Mouse (Mus musculus) forebrain, embryonic 12.5 days (tissue): ENCODE results near the gene Vmn1r188. TPM values are rescaled to one million over a fixed set of nuclear protein-coding genes. Genes with fewer than 3 reads are reported as not detected.
A peak's percentile ranks its signal among the peaks of the same experiment; 100 is the strongest.
"Not testable (repeated sequence)": the region's sequence is repeated elsewhere in the genome, so short reads cannot be mapped to it uniquely, and the experiment has no call there.

Experiments used
- ATAC-seq: fragments of 200-750 bp; cut with Nextera tagmentation; 2 replicates; pipeline ENCODE4 v1.8.0; 2017; ENCODE audit warnings: moderate TSS enrichment; ENCODE audit not compliant: low FRiP score
- H3K27ac ChIP-seq: fragments of 300-500 bp; sonication (generic); 2 replicates; pipeline ENCODE4 v1.5.1; 2016; ENCODE audit warnings: mild to moderate bottlenecking
- H3K27me3 ChIP-seq: fragments of 300-500 bp; sonication (generic); 2 replicates; pipeline ENCODE4 v1.6.1; 2016; ENCODE audit warnings: mild to moderate bottlenecking
- H3K36me3 ChIP-seq: fragments of 300-500 bp; sonication (generic); replicated peaks from 2 replicates; pipeline ENCODE4 v1.6.1; 2016; ENCODE audit warnings: mild to moderate bottlenecking
- H3K4me1 ChIP-seq: fragments of 300-500 bp; sonication (generic); 2 replicates; pipeline ENCODE4 v1.6.1; 2016
- H3K4me2 ChIP-seq: fragments of 300-500 bp; sonication (generic); 2 replicates; pipeline ENCODE4 v1.6.1; 2016; ENCODE audit warnings: mild to moderate bottlenecking, moderate library complexity
- H3K4me3 ChIP-seq: fragments of 300-500 bp; sonication (generic); replicated peaks from 2 replicates; pipeline ENCODE4 v1.5.1; 2016; ENCODE audit warnings: mild to moderate bottlenecking
- H3K9ac ChIP-seq: fragments of 300-500 bp; sonication (generic); 2 replicates; pipeline ENCODE4 v1.6.1; 2016; ENCODE audit warnings: mild to moderate bottlenecking
- H3K9me3 ChIP-seq: fragments of 300-500 bp; sonication (generic); 2 replicates; pipeline ENCODE4 v1.6.1; 2016
- WGBS: fragments of 180-500 bp; shearing (Covaris S2); methylation state at CpG from one replicate; pipeline ENCODE4 v1.1.7; 2016; 5-methylcytosine and 5-hydroxymethylcytosine counted together
- polyA plus RNA-seq: library from polyadenylated mRNA; unstranded; fragments of >200 nt; fragmentation: Nextera tagmentation; extraction: Ambion mirVana; gene quantifications from 2 replicates; pipeline ENCODE4 v1.2.1, GENCODE M21; 2016

The Vmn1r188 gene
- polyA plus RNA-seq: not detected in 2 replicates

GRCm38 (mm10) chr13:22084140-22084539, at the start of gene Vmn1r188:
Gene Vmn1r188, plus strand, starts transcription at chr13:22084440.
- 83% methylated on average over 1 of the region's 1 CpGs for WGBS

GRCm38 (mm10) chr13:22034443-22035266, 49.6 kb upstream of the Vmn1r188 start:
- no peaks in the 10 kb centered on the region for H3K36me3 ChIP-seq
- H3K4me3 ChIP-seq: peak overlapping the region; percentile 43
- H3K27me3 ChIP-seq: no peaks in the 10 kb centered on the region
- H3K9ac ChIP-seq: peak overlapping the region; percentile 68
- peak overlapping the region; percentile 92 for H3K27ac ChIP-seq
- H3K4me2 ChIP-seq: peak overlapping the region; percentile 67
- H3K9me3 ChIP-seq: no peaks in the 10 kb centered on the region
- ATAC-seq: no peak; the same call in none of the 2 replicates
- under 1% methylated on average over 14 of the region's 14 CpGs for WGBS
- peaks cover 24% of the 10 kb centered on the region for H3K4me1 ChIP-seq

More at GRCm38 (mm10) chr13:22084140-22084539, at the start of gene Vmn1r188:
- H3K4me1 ChIP-seq, H3K9ac ChIP-seq, H3K9me3 ChIP-seq, H3K27me3 ChIP-seq, H3K27ac ChIP-seq, H3K36me3 ChIP-seq, ATAC-seq, H3K4me3 ChIP-seq, H3K4me2 ChIP-seq: not testable (repeated sequence)

- Histone ChIP-seq H3K4me3 (peak within 1 kb of the TSS; percentile 43), H3K27ac (peak within 1 kb of the TSS; percentile 96), H3K4me2 (peak within 1 kb of the TSS; percentile 67), H3K9ac (peak within 1 kb of the TSS; percentile 68), H3K4me1 (peaks cover 29% of the 10 kb centered on the region)
- not testable (repeated sequence) for H3K9me3 ChIP-seq, H3K27me3 ChIP-seq, H3K36me3 ChIP-seq
- ATAC-seq: peak; percentile 98
- under 1% methylated on average over 27 of the region's 69 CpGs for WGBS
Observed at GRCm38 (mm10) chr13:22035267-22036148, 48.7 kb upstream of the Vmn1r188 start, which contains the start of the genes Hist1h2ah and Hist1h2bk. Gene Hist1h2ah, minus strand, starts transcription at chr13:22035568. Gene Hist1h2bk, plus strand, starts transcription at chr13:22035870.

- H3K4me3 ChIP-seq: peak overlapping the region; percentile 40
Observed at GRCm38 (mm10) chr13:22036149-22036956, 47.9 kb upstream of the Vmn1r188 start.

GRCm38 (mm10) chr13:22036986-22037385, 47.3 kb upstream of the Vmn1r188 start:
- ATAC-seq: no peak
- Histone ChIP-seq H3K27me3 (no peaks in the 10 kb centered on the region), H3K27ac (peak overlapping the region; percentile 96), H3K4me1 (peaks cover 33% of the 10 kb centered on the region), H3K4me2 (peak overlapping the region; percentile 67), H3K4me3 (peak overlapping the region; percentile 40), H3K36me3 (no peaks in the 10 kb centered on the region), H3K9ac (peak overlapping the region; percentile 64), H3K9me3 (no peaks in the 10 kb centered on the region)
- WGBS: 59% methylated on average over 3 of the region's 3 CpGs

More at GRCm38 (mm10) chr13:22036149-22036956, 47.9 kb upstream of the Vmn1r188 start:
- Histone ChIP-seq H3K9ac (peak overlapping the region; percentile 64), H3K4me2 (peak overlapping the region; percentile 67), H3K9me3 (no peaks in the 10 kb centered on the region), H3K27ac (peak overlapping the region; percentile 96), H3K27me3 (no peaks in the 10 kb centered on the region), H3K4me1 (peaks cover 32% of the 10 kb centered on the region), H3K36me3 (no peaks in the 10 kb centered on the region)
- 1% methylated on average over 21 of the region's 23 CpGs for WGBS
- ATAC-seq: peak; percentile 15

- no peak overlapping the region for H3K4me3 ChIP-seq
- no peaks in the 10 kb centered on the region for H3K36me3 ChIP-seq
- H3K9ac ChIP-seq: no peak overlapping the region
- no peak overlapping the region for H3K4me2 ChIP-seq
- no peaks in the 10 kb centered on the region for H3K9me3 ChIP-seq
- no peaks in the 10 kb centered on the region for H3K27me3 ChIP-seq
- ATAC-seq: no peak
- peak overlapping the region; percentile 96 for H3K27ac ChIP-seq
- 74% methylated on average over 2 of the region's 2 CpGs for WGBS
- peaks cover 37% of the 10 kb centered on the region for H3K4me1 ChIP-seq
Observed at GRCm38 (mm10) chr13:22037415-22037814, 46.8 kb upstream of the Vmn1r188 start.

- 66% methylated on average over 5 of the region's 5 CpGs for WGBS
- no peak for ATAC-seq
- H3K9ac ChIP-seq: no peak overlapping the region
- no peaks in the 10 kb centered on the region for H3K9me3 ChIP-seq
- no peak overlapping the region for H3K4me3 ChIP-seq
- peak overlapping the region; percentile 97 for H3K27ac ChIP-seq
- no peaks in the 10 kb centered on the region for H3K27me3 ChIP-seq
- H3K4me2 ChIP-seq: peak overlapping the region; percentile 77; the same call in 1 of the 2 replicates
- no peaks in the 10 kb centered on the region for H3K36me3 ChIP-seq
- H3K4me1 ChIP-seq: peaks cover 33% of the 10 kb centered on the region
Observed at GRCm38 (mm10) chr13:22039364-22039763, 44.9 kb upstream of the Vmn1r188 start.

- 15% methylated on average over 2 of the region's 2 CpGs for WGBS
- peak overlapping the region; percentile 97 for H3K27ac ChIP-seq
- H3K4me1 ChIP-seq: peaks cover 27% of the 10 kb centered on the region
- H3K36me3 ChIP-seq: no peaks in the 10 kb centered on the region
- H3K9me3 ChIP-seq: no peaks in the 10 kb centered on the region
- ATAC-seq: no peak
- H3K27me3 ChIP-seq: no peaks in the 10 kb centered on the region
- peak overlapping the region; percentile 77 for H3K4me2 ChIP-seq
- H3K9ac ChIP-seq: peak overlapping the region; percentile 72
- H3K4me3 ChIP-seq: peak overlapping the region; percentile 48
Observed at GRCm38 (mm10) chr13:22039951-22040463, 44.2 kb upstream of the Vmn1r188 start.

- peaks cover 27% of the 10 kb centered on the region for H3K4me1 ChIP-seq
- H3K36me3 ChIP-seq: no peaks in the 10 kb centered on the region
- H3K27me3 ChIP-seq: no peaks in the 10 kb centered on the region
- peak overlapping the region; percentile 48 for H3K4me3 ChIP-seq
- peak overlapping the region; percentile 72 for H3K9ac ChIP-seq
- peak overlapping the region; percentile 97 for H3K27ac ChIP-seq
- no peaks in the 10 kb centered on the region for H3K9me3 ChIP-seq
- WGBS: 1% methylated on average over 24 of the region's 24 CpGs
- H3K4me2 ChIP-seq: peak overlapping the region; percentile 77
- ATAC-seq: peak; percentile 15
Observed at GRCm38 (mm10) chr13:22040464-22041141, 43.6 kb upstream of the Vmn1r188 start.

- Histone ChIP-seq H3K4me3 (peak within 1 kb of the TSS; percentile 48), H3K9ac (peak within 1 kb of the TSS; percentile 72), H3K27ac (peak within 1 kb of the TSS; percentile 97), H3K4me1 (peaks cover 26% of the 10 kb centered on the region), H3K4me2 (peak within 1 kb of the TSS; percentile 77)
- not testable (repeated sequence) for H3K27me3 ChIP-seq, H3K9me3 ChIP-seq, H3K36me3 ChIP-seq
- WGBS: 0% methylated on average over 27 of the region's 27 CpGs
- ATAC-seq: peak; percentile 70
Observed at GRCm38 (mm10) chr13:22041142-22041536, 43.1 kb upstream of the Vmn1r188 start, which contains the start of gene Hist1h4i. Gene Hist1h4i, minus strand, starts transcription at chr13:22041362.
